Mouse (Mus musculus) liver, embryonic 11.5 days (tissue): ENCODE results near the gene Rnd1. TPM values are rescaled to one million over a fixed set of nuclear protein-coding genes. Genes with fewer than 3 reads are reported as not detected.

Source experiments
- ATAC-seq: fragments of 200-750 bp; cut with Nextera tagmentation; replicated peaks from 2 replicates; pipeline ENCODE4 v1.8.0; 2017; ENCODE audit warnings: moderate number of reproducible peaks, mild to moderate bottlenecking, moderate TSS enrichment, moderate library complexity; ENCODE audit not compliant: low FRiP score
- DNase-seq: peaks from one replicate; pipeline ENCODE4 v3.0.0-alpha.2; 2017; ENCODE audit warnings: low spot score
- H3K27ac ChIP-seq: fragments of 300-500 bp; sonication (generic); 2 replicates; pipeline ENCODE4 v1.5.1; 2014; ENCODE audit warnings: mild to moderate bottlenecking, low read depth, low read length, control low read depth
- H3K27me3 ChIP-seq: fragments of 300-500 bp; sonication (generic); replicated peaks from 2 replicates; pipeline ENCODE4 v1.6.1; 2014; ENCODE audit warnings: low read length, mixed read lengths; ENCODE audit not compliant: control insufficient read depth, insufficient read depth
- H3K36me3 ChIP-seq: fragments of 300-500 bp; sonication (generic); 2 replicates; pipeline ENCODE4 v1.6.1; 2014; ENCODE audit warnings: mild to moderate bottlenecking, low read length, moderate library complexity, mixed read lengths; ENCODE audit not compliant: control insufficient read depth, insufficient read depth
- H3K4me1 ChIP-seq: fragments of 300-500 bp; sonication (generic); replicated peaks from 2 replicates; pipeline ENCODE4 v1.6.1; 2014; ENCODE audit warnings: low read length, mixed read lengths; ENCODE audit not compliant: control insufficient read depth, insufficient read depth
- H3K4me2 ChIP-seq: fragments of 300-500 bp; sonication (generic); 2 replicates; pipeline ENCODE4 v1.6.1; 2014; ENCODE audit warnings: mild to moderate bottlenecking, control low read depth, moderate library complexity
- H3K4me3 ChIP-seq: fragments of 300-500 bp; sonication (generic); 2 replicates; pipeline ENCODE4 v1.5.1; 2014; ENCODE audit warnings: low read depth, low read length, control low read depth
- H3K9ac ChIP-seq: fragments of 300-500 bp; sonication (generic); 2 replicates; pipeline ENCODE4 v1.6.1; 2014; ENCODE audit warnings: low read depth, low read length, control low read depth
- H3K9me3 ChIP-seq: fragments of 300-500 bp; sonication (generic); 2 replicates; pipeline ENCODE4 v1.6.1; 2016; ENCODE audit warnings: low read length, inconsistent platforms, mixed read lengths; ENCODE audit not compliant: control insufficient read depth
- WGBS: fragments of 180-500 bp; shearing (Covaris S2); extraction: QIAGEN DNeasy Blood & Tissue Kit; methylation state at CpG from one replicate; pipeline ENCODE4 v1.1.7; 2014; 5-methylcytosine and 5-hydroxymethylcytosine counted together
- polyA plus RNA-seq: library from polyadenylated mRNA; unstranded; fragments of >200 nt; fragmentation: Nextera tagmentation; extraction: Ambion mirVana; gene quantifications from 2 replicates; pipeline ENCODE4 v1.2.1, GENCODE M21; 2014

The Rnd1 gene
- polyA plus RNA-seq, 1 experiment from 2014 or later: 0.60 TPM

GRCm38 (mm10) chr15:98616362-98617175 lies 60.7 kb downstream of the Rnd1 start:
- 51% methylated on average over 20 of the region's 20 CpGs for WGBS
- no peak overlapping the region for H3K4me3 ChIP-seq
- H3K27me3 ChIP-seq: peaks cover 14% of the 10 kb centered on the region; the same call in 1 of the 2 replicates
- H3K4me2 ChIP-seq: peak overlapping the region; percentile 36
- H3K9me3 ChIP-seq: no peaks in the 10 kb centered on the region
- H3K9ac ChIP-seq: 0 out of 2 replicates have a peak overlapping the region, but pooled peaks have one; percentile 1
- no peaks in the 10 kb centered on the region; the same call in 1 of the 2 replicates for H3K4me1 ChIP-seq
- no peak overlapping the region for H3K27ac ChIP-seq
- no peaks in the 10 kb centered on the region for H3K36me3 ChIP-seq
- DNase-seq (no peak), ATAC-seq (no peak)

- Histone ChIP-seq H3K4me2 (no peak overlapping the region), H3K4me1 (no peaks in the 10 kb centered on the region; the same call in 1 of the 2 replicates), H3K27me3 (peaks cover 10% of the 10 kb centered on the region; the same call in 1 of the 2 replicates), H3K9me3 (no peaks in the 10 kb centered on the region), H3K36me3 (no peaks in the 10 kb centered on the region), H3K27ac (no peak overlapping the region), H3K4me3 (no peak overlapping the region), H3K9ac (no peak overlapping the region)
- ATAC-seq: no peak
- no peak for DNase-seq
- 71% methylated on average over 6 of the region's 6 CpGs for WGBS
These were observed 61.5 kb downstream of the Rnd1 start for GRCm38 (mm10) chr15:98615751-98616150.

- Histone ChIP-seq H3K4me1 (peaks cover 5% of the 10 kb centered on the region), H3K36me3 (no peaks in the 10 kb centered on the region), H3K9me3 (no peaks in the 10 kb centered on the region), H3K4me2 (no peak overlapping the region), H3K4me3 (no peak overlapping the region), H3K9ac (no peak overlapping the region), H3K27ac (no peak overlapping the region), H3K27me3 (peaks cover 3% of the 10 kb centered on the region; the same call in 1 of the 2 replicates)
- no peak for DNase-seq
- 69% methylated on average over 6 of the region's 6 CpGs for WGBS
- ATAC-seq: no peak
These were observed 62.3 kb downstream of the Rnd1 start for GRCm38 (mm10) chr15:98614971-98615370.

GRCm38 (mm10) chr15:98614551-98614950 lies 62.7 kb downstream of the Rnd1 start:
- no peak for ATAC-seq
- Histone ChIP-seq H3K9me3 (no peaks in the 10 kb centered on the region), H3K4me3 (no peak overlapping the region), H3K27ac (no peak overlapping the region), H3K4me1 (peaks cover 8% of the 10 kb centered on the region), H3K27me3 (0 out of 2 replicates have a peak, but pooled peaks cover 2% of the 10 kb centered on the region), H3K4me2 (no peak overlapping the region), H3K9ac (no peak overlapping the region), H3K36me3 (no peaks in the 10 kb centered on the region)
- 76% methylated on average over 9 of the region's 9 CpGs for WGBS
- DNase-seq: no peak

Other genes with a start within 250 kb of the Rnd1 start
- gene Olfr282, start 246.2 kb downstream of the Rnd1 start, polyA plus RNA-seq: not detected in 2 replicates
- not detected in 2 replicates for gene Olfr281, start 224.9 kb downstream of the Rnd1 start, polyA plus RNA-seq
- not detected in 2 replicates for gene OR5BS1P, start 207.6 kb downstream of the Rnd1 start, polyA plus RNA-seq
- gene Lalba, start 194.7 kb downstream of the Rnd1 start, polyA plus RNA-seq: not detected in 2 replicates
- not detected in 2 replicates for gene Olfr279, start 185.1 kb downstream of the Rnd1 start, polyA plus RNA-seq
- 92.6 and 94.2 TPM in 2 replicates for gene Kansl2, start 143.2 kb downstream of the Rnd1 start, polyA plus RNA-seq
- 56.0 and 56.3 TPM in 2 replicates for gene Ccnt1, start 106.5 kb downstream of the Rnd1 start, polyA plus RNA-seq
- 0.55 TPM in 1 of 2 replicates, not detected in the other for gene 4930415O20Rik, start 106.5 kb downstream of the Rnd1 start, polyA plus RNA-seq
- gene Adcy6, start 67.4 kb downstream of the Rnd1 start, polyA plus RNA-seq: 8.3 and 12.3 TPM in 2 replicates
- gene Cacnb3, start 46.6 kb downstream of the Rnd1 start, polyA plus RNA-seq: 13.2 TPM in 2 replicates
- gene Ddx23, start 14.6 kb downstream of the Rnd1 start, polyA plus RNA-seq: 18.8 and 19.4 TPM in 2 replicates
- 0.09 and 0.19 TPM in 2 replicates for gene Ccdc65, start 30.7 kb upstream of the Rnd1 start, polyA plus RNA-seq
- gene Fkbp11, start 50.7 kb upstream of the Rnd1 start, polyA plus RNA-seq: 101 and 105 TPM in 2 replicates
- 25.3 and 25.8 TPM in 2 replicates for gene Arf3, start 85.8 kb upstream of the Rnd1 start, polyA plus RNA-seq
- not detected in 2 replicates for gene Wnt10b, start 100.7 kb upstream of the Rnd1 start, polyA plus RNA-seq
- not detected in 2 replicates for gene Wnt1, start 112.4 kb upstream of the Rnd1 start, polyA plus RNA-seq
- 0.12 and 0.16 TPM in 2 replicates for gene Ddn, start 132.0 kb upstream of the Rnd1 start, polyA plus RNA-seq
- gene Prkag1, start 154.1 kb upstream of the Rnd1 start, polyA plus RNA-seq: 128 and 140 TPM in 2 replicates
- gene Kmt2d, start 193.7 kb upstream of the Rnd1 start, polyA plus RNA-seq: 14.3 and 17.0 TPM in 2 replicates
- gene Rhebl1, start 217.1 kb upstream of the Rnd1 start, polyA plus RNA-seq: 6.7 and 7.4 TPM in 2 replicates
- 0.37 and 0.45 TPM in 2 replicates for gene Dhh, start 221.1 kb upstream of the Rnd1 start, polyA plus RNA-seq
- gene Lmbr1l, start 240.8 kb upstream of the Rnd1 start, polyA plus RNA-seq: 1.6 and 2.8 TPM in 2 replicates